Mouse (Mus musculus): ENCODE results near the gene Rbms3.

DNA sequence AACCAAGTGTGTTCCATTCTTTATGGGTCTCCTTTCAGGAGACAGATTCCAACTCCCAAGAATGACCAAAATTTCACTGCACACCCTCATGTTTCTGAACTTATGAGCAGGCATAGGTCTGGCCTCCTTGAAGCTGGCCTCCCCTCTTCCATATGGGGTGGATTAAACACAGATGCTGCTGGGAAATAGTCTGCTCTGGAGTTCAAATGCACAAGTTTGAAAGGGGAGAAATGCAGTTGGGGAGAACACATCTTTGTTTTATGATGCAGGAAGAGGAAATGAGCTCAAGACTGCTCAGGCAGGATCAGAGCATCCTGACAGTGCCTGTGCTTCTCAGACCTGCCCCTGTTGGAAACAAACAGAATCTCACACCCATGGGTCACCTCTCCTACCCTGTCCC, 75.4 kb downstream of the Rbms3 start:
- no peak for TF ChIP-seq POLR2A (IDR thresholded peaks at IDR 0.05; ENCODE audit: borderline replicate concordance, extremely low read depth, insufficient read depth, insufficient read length, poor library complexity, severe bottlenecking)
- TF ChIP-seq CTCF (IDR thresholded peaks at IDR 0.05; ENCODE audit: borderline replicate concordance, extremely low read depth, insufficient read depth, insufficient read length), result no peak

Data from brain, embryonic 14.5 days (tissue).